Mouse (Mus musculus) lung, postnatal 36 days (tissue): Measurements from ENCODE around the gene Cep295nl.
A peak's percentile ranks its signal among the peaks of the same experiment; 100 is the strongest.

Experiments used
- DNase-seq: peaks from one replicate; pipeline ENCODE4 v3.0.0; 2022; ENCODE audit warnings: mixed read lengths

Cep295nl gene

DNA sequence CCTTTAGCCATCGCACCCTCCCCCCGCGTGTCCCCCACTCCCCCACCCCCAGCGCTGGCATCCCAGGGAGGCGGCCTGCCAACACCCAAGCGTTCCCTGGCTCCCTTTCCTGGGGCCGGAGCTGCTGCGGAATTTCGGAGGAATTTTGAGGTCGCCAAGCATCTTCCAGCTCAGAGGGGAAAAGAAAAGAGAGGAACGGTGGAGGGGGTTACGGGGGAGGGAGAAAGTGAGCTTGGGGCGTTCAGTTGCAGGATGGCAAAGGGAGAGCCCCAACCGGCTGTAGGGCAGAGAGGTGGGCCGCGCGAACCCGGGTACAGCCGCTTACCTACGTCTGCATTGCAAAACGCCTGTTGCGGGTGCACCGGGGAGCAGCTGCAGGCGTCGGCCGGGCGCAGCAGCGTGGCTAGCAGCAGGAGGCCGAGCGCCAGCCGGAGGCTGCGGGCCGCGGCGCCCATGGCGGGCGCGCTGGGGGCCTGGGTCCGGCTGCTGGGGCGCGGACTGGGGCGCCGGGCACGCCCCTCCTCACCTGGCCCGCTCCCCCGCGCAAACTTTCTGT is 12.4 kb upstream of the Cep295nl start:
- DNase-seq, result peak; percentile 51

DNA sequence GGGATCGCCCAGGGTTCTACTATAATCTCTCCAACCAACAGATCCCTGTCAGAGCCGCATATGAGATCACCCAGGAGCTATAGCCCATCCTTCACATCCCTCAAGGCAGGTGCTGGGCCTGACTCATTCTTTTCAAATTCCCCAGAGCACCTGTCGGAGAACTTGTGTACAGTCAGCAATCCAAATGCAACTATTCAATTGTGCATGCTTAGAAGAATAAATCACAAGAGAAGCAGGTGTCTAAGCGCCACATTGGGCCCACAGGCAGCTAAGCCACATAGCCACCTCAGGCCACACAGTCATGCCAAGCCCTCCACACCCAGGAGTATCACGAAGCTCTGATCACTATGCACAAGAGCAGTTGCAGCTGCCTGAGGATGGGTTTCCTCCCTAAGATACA is 7.2 kb upstream of the Cep295nl start:
- DNase-seq, result no peak

DNA sequence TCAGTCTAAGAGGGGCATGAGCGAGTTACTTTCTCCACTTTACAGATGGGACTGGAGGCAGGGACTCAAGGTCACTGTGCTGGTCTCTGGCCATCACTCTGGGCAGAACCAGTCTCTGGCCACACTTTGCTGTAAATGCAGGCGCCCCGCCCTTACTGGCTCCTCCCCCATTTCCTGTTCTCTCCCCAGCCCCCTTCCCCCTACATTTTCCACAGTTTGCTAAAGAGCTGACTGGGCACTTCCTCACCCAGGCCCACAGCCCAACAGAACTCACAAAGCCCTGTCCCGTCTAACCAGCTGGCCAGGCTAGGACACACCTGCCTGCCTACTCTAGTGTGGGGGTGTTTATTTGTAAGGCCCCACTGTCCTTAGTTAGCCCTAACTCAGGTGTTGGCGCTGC is 6.6 kb upstream of the Cep295nl start:
- peak; percentile 90 for DNase-seq

DNA sequence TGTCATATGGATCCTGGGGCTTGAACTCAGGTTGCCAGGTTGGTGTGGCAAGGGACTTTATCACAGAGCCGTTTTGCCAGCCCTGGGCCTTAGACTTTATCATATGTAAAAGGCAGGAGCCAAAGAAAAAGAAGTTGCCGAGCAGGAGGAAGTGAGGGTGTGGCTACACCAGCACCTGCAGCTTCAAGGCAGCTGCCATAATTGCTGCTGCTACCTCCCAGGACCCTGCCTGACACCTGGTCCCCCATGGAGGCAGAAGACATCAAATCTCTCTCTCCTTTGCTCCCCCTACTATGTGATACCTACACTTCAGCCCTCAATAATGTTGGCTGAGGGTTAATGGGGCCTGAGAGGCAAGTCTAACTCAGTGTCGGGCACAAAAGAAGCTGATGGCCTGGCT is 6.1 kb upstream of the Cep295nl start:
- no peak for DNase-seq

DNA sequence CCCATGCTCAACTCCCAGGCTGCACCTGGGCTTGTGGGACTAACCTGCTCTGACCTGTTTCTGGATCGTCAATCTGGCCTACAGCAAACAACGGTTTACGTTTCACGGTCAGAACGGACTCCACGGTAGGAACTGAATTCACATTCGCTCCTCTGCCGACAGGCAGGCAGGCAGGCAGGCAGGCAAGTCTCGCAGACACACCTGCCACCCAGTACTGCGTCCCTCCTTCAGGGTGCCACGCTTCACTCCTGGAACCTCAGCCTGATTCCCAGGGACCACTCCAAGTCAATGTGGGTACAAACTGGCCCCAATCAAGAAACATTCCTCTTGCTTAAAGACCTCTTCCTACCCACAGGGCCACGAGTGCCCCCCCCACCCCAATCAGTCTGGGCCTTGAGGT is 5.6 kb upstream of the Cep295nl start:
- no peak for DNase-seq

DNA sequence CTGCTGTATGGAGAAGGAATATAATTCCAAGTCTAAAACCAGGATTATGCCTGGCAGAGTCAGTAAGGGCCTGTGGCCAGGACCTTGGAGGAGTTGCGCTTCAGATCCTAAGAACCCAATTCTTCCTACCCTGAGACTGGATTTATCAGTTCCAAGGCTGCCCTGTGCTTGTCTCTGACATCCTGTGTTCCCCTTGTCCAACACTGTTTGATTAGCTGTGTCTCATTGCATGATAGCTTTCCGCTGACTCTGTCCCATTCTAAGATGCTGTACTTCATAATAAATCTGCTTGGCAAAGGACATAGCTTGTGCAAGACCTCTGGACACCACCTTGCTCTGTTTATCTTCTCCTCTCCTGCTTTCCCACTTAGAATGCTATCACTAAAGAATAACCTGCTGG is 5.1 kb upstream of the Cep295nl start:
- DNase-seq, result peak; percentile 48

DNA sequence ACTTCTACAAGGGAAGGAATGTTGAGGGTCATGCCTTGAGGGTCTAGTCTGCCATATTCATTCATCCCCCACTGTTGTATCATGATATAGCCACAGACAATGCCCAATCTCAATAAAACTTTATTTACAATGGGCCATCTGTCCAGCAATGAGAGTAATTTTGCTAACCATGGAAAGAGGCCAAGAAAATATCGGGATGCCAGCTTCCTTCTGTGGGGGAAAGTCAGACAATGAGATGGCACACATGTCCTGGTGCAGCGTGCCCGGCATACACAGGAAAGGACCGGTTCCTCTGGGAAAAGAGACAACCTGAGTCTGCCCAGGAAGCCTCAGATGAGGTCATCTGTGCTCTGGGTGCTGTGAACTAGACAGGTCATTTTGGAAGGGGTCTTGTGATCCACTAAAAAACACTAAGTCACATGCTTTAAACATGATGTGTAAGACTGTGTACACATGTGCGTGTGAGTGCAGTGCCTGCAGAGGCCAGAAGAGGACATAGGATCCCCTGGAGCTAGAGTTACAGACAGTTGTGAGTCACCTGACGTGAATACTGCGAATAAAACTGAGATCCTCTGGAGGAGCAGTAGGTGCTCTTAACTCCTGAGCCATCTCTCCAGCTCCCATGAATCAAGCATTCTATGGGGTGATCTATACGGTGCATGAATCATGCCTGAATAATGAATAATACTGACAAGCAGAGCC is 4.2 kb upstream of the Cep295nl start:
- no peak for DNase-seq

DNA sequence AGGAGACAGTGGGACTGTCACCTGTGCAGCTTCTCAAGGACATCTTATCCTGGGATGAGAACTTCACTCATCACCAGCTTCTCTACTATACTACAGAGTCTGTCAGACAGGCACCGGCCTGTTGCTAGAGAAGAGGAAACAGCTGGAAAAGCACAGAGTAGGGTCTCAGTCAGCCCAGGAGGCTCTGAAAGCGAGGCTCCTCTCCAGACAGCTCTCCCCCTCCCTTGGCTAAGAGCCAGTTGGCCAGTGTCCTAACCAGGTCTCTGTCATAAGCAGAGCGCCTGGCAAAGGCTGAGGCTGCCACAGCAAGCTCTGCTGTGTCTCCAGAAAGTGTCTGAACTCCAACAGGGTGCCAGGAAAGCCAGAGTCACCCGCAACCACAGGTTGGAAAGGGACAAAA is 3.4 kb upstream of the Cep295nl start:
- DNase-seq, result no peak

DNA sequence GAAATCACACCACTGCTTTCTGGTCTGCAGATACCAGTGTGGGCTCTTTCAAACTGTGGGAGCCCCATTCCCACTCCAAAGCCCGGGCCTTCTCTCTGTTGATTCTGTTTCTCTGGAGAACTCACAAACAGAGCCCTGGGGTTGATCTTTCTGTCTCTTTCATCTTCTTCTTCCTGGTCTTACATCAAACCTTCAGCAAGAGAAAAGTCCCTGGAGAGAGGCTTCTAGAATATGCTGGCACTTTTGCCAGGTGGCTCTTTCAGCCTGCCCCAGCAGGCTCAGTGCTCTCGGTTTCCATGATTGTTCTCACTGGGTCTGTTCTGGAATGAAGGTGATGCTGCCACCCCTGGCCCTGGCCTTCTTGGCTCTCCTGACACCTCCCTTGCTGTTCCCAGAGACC is 1.3 kb upstream of the Cep295nl start:
- DNase-seq, result no peak

DNA sequence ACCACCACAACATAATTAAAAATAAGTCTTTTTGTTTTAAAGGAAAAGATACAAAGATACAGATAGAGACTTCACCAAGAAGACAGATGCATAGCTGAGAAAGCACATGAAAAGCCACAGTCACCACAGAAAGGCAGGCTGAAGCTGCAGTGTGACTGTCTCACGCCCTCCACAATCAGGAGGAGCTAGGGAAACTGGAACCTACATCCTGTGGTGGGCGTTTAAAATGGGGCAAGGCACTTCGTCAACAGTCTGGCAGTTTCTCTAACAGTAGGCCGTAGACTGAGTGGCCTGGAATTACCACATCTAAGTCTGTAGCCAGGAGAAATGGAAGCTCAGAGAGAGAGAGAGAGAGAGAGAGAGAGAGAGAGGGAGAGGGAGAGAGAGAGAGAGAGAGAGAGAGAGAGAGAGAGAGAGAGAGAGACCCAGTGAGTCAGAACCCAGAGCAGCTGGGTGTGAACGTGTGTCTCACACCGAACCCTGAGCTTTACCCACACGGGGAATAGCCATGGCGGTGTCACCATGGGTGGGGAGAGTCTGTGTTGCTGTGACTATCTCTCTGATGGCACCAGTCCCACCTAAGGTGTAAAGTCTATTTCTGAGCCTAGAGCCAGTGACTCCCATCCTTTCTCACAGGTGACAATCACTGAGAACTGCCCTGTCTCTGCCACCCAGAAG is 4.7 kb downstream of the Cep295nl start:
- DNase-seq, result no peak

DNA sequence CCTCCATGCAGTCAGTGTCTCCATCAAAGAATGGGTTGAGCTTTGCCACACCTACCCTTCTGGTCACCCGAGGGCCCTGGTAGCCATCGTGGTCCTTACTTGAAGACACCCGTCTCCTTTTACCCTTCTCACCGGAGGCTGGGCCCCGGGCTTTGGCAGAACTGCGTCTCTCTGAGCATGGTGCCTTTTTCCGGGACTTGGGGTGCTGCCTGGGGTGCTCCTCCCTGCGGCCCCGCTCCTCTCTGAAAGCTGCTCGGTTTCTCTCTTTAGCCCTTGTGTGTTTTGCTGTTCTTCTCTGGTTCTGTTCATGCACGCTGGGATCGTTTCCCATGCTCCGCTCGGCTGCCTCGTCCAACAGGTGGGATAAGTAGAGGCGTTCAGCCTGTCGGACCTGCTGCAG is 8.9 kb downstream of the Cep295nl start:
- no peak for DNase-seq

DNA sequence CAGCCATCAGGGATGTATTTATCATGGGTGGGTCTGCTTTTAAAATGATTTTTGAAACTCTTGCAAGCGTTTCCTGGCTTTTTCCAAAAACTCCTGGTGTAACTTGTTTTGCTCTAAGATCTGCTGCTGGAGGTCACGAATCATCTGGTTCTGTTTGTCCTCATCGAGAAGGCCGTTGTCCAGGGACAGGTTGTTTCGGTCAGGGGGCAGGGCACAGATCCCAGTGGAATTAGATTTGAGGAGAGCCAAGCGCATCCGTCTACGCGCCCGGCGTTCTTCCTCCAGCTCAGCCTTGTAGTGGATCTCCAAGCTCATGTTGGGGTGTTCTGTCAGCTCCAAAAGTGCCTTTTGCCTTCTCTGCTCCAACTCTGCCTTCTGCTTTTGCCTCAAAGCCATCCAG is 9.9 kb downstream of the Cep295nl start:
- peak; percentile 33 for DNase-seq

DNA sequence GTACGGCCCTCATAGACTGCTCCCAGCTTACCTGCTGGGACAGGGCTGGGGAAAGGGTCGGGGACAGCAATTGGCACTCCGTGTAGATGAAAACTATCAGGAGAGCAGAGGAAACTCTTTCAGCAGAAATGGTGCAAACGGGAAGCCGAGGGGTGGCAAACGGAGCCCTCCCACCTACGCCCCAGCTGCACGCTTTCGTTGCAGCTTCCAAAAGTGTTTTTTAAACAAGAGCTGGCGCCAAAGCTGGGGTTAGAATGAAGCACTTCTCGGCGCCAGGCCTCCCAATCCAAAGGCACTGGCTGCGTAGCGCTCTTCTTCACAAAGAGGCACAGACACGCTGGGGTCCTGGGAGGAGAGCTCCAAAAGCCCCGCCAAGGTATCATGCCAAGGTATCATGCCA is 11.5 kb downstream of the Cep295nl start:
- no peak for DNase-seq

DNA sequence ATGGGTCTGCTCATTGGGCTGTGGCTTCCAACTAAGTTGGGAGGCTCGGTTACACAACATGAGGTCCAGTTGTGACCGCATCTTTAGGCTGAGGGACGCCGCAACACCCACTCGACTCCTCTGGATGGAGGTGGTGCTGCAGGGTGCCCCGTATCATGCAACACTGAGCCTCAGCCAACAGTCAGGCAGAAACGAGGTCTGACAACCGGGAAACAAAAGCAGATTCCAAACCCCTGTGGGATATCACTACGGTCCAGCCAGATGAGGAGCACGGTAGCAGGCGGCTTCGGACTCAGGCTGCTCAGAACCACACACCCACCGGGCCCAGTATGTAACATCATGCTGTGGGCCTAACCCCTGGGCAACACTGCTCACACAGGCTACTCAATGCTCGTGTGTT is 11.9 kb downstream of the Cep295nl start:
- DNase-seq, result no peak

DNA sequence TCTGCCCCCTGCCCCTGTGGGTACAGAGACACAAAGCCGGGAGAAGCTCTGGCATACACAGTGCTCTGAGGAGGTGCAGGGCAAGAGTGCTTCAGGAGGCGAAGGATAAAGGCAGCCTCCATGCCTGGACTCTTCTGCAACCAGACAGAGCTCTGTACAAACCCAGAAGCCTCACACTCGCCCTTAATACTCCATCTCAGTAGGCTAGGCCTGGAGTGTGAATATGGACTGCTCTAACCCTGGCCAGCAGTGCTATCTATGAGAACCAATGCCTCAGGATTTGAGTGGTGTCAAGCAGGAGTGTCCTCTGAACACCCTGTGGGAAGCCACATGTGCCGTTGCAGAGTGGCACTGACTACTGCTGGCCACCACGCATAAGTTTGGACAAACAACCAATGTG is 13.4 kb downstream of the Cep295nl start:
- DNase-seq, result no peak

DNA sequence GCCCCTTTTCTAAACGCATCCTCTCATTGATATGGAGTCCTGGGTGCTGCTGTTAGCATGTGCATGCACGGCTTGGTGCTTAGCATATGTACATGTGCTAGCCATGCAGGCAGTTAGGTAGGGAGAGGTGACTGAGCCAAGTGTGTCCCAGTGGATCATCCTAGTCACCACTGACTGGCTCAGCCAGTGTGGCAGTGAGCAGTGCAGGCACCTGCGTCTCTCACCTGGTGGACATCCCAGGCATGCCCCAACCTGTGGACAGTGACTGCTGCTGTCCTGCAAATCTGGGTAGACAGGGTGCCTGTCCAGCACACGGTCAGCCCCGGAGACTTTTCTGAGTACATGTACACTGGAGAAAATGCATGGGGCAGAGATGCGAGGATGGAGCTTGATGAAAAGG is 13.8 kb downstream of the Cep295nl start:
- DNase-seq, result no peak

DNA sequence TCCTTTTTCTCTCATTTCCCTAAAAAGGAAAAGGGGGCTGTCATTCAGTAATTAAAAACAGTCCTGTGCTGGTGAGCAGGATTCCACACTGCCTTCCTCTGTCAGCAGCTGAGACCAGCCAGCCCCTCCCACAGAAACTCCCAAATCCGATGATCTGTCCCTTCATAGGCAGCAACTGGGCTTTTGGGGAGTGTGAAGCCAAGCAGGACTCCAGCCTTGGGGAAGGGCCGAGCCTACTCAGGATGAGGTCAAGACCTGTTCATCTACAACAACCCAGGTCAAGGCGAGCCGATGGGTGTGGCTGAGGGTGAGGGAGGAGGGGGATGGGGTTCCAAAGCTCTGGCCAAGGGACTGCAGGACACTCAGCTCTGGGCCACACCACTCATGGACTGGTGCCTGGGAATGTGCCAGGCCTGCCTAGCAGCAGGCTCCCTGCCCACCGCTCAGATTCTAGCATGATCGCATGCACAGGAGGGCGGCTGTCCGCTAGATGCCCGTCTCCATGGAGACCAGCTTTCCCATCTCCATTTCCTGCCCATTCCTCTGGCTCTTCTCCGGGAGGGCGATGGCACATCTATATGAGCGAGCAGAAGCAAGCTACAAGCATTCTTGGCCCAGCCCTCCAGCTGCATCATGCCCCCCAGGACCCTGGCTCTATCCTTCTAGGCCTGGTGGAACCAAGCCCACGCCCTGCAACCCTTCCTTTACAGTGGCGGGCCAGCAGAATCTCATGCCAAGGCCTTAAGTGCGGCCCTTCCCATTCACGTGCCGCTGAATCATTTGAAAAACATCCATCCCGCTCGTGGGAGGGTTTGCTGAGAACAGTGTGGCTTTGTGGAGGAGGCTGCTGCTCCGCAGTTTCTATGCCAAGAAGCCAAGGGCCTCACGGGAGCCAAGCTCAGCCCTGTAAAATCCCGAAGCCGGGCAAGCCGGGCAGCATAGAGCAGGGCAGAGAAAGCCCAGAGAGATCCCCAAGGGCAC is 15.0 kb downstream of the Cep295nl start:
- peak; percentile 87 for DNase-seq

DNA sequence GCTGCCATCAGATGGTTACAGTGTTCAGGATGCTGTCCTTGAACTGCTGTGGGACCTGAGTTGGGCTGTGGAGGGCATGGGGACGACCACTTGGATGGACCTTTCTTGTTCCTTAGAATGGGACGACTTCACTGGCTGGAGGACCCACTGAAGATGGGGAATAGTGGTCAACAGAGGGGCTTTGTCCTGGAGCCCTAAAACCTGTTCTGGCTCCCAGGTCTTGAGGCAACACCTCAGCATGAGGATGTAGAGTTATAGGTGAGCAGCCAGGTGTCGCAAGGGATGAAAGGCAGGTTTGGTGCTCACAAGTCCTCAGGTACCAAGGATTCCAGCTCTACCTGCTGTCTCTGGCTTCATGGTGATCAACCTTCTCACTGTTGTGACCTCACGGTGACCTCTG is 15.8 kb downstream of the Cep295nl start:
- DNase-seq, result no peak

DNA sequence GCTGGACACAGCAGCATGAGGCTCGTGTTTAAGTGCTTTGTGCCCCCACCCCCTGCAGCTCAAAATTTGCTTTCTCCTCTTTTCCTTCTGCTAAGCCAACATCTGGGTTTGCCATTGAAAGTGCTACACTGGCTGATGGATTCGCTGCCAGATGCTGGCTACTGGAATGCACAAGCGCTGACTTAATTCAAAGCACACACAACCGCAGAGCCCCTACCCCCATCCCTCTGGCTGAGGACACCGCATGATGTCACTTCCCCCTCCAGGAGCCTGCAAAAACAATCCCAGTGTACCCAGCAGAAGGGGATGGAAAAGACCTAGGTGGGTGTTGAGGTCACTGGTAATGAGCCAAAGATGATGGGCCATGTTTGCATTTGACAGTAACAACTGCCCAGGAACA is 17.8 kb downstream of the Cep295nl start:
- DNase-seq, result no peak

DNA sequence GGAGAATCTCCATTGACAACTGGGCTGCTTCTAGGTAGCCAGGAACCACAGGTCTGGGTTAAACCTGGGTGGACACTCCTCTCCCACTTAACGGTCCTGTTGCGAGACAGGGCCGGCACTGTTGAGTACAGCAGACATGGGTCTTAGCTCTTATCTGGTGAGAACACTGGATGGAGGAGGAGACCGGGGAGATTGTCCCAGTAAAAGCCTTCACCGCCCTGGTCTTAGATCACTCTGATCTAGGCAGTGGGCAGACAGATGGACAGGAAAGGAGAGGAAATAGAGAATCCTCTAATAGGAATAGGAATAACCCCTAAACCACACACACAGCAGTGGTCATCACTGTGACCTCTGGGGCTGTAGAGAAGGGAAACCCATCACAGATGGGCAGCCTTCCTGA is 18.3 kb downstream of the Cep295nl start:
- DNase-seq, result no peak

DNA sequence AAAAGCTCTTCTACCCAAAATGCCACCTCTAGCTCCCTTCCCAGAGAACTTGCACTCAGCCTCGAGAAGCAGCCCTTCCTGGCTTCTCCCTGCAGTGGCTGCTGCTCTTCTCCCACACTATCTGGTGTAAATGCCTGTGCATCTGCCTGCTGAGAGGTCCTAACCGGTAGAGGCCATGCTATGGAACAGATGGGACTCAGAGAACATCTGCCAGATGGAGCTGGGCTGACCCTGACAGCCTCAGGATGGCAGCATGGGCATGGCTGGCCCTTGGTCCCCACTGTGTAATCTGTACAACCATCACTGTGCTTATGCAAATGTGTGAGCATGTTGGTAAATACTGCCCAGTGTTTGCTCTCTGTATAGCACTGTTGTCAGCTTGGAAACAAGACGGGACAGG is 19.7 kb downstream of the Cep295nl start:
- DNase-seq, result no peak

DNA sequence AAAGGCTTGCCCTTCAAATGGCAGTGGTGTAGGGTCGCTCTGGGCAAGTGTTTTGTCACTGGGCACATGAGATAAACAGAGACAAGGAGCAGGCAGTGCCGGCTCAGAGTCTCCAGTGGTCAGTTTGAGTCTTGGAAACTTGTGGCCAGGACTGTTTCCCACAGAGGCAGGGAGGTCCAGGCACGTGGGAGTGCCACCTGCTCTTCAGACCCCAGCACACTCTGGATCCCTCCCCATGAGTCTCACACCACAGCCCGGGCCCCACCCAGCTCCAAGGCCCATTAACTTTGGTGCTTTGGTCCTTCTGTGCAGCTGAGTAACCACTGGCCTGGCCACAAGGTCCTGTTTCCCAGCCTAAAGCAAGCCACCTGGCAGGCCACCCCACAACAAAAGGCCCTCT is 20.3 kb downstream of the Cep295nl start:
- DNase-seq, result no peak

DNA sequence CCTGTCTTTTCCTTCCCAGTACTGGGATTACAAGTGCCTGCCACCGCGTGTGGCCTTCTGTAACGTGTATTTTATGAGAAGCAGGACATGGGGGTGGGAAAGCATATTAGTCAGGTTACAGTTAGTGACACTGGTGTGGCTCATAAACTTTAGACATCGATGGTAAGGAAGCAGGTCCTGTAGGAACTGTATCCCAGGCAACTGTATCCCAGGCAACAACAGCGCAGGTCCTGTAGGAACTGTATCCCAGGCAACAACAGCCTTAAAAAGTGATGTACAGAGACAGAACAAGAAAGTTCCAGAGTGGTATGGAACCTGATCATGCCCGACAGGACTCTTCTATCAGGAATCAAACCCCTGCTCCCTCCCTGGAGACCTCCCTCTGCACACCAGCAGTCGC is 20.8 kb downstream of the Cep295nl start:
- DNase-seq, result no peak
